Mouse (Mus musculus) spleen, adult 2 months (tissue): ENCODE measurements around the gene Ppfibp1.

Experiments
- CTCF ChIP-seq: fragments of 200-500 bp; IDR thresholded peaks from 2 replicates; pipeline ENCODE4 v1.5.1; 2011; ENCODE audit warnings: mild to moderate bottlenecking, inconsistent platforms; ENCODE audit not compliant: insufficient read depth, insufficient read length, insufficient replicate concordance; ENCODE audit errors: extremely low read depth
- POLR2A ChIP-seq: fragments of 200-500 bp; IDR thresholded peaks from 2 replicates; pipeline ENCODE4 v1.6.1; 2011; ENCODE audit warnings: low read depth, low read length, inconsistent platforms

DNA sequence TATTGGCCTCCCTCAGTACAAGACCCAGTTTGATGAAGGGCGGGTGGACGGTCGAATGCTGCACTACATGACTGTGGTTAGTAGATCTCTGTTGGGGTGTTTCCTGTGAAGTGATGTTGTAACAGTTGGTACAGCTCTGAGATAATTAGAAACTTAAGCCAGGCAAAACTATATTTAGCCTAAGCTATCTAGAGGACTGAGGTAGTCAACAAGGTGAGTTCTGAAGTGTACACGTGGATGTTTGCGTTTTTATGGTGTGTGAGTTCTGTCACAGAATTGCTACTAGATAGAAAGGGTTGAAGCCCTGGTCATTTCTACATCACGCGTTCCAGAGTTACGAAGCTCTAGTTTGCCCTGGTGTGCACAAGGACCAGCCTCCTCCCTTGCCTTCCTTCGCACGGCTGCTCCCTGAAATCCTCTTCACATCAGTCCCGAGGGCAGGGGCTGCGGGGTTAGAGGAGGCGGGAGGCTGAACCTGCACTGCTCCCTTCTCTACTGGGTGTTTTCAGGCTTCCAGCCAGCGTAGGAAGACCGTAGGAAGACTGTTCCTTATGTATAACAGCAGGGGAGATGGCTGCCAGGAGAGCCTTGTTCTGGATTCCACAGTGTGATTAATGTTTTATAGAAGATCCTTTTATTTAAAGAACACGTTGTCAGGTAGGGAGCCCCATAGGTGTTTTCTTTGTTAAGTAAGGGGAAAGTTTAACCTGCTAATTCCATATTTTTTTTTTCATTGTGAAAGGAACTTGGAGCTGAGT lies 134.3 kb downstream of the Ppfibp1 start:
- no peak for TF ChIP-seq POLR2A
- TF ChIP-seq CTCF, result no peak
